Mouse (Mus musculus): Measurements from ENCODE around the gene Tmem145. TPM values are rescaled to one million over a fixed set of nuclear protein-coding genes. Genes with fewer than 3 reads are reported as not detected.

The Tmem145 gene
- polyA plus RNA-seq, 1 experiment from 2014 or later, result 0.14 TPM

Other genes with a start within 250 kb of the Tmem145 start
- gene Grik5, start 233.8 kb upstream of the Tmem145 start, polyA plus RNA-seq (2015; fragmentation: Nextera tagmentation; extraction: Ambion mirVana), result 3.5 and 3.6 TPM in 2 replicates
- 28.9 and 30.5 TPM in 2 replicates for gene Zfp574, start 233.5 kb upstream of the Tmem145 start, polyA plus RNA-seq (2015; fragmentation: Nextera tagmentation; extraction: Ambion mirVana)
- gene Pou2f2, start 126.4 kb upstream of the Tmem145 start, polyA plus RNA-seq (2015; fragmentation: Nextera tagmentation; extraction: Ambion mirVana), result 0.58 TPM in 2 replicates
- gene Dedd2, start 85.5 kb upstream of the Tmem145 start, polyA plus RNA-seq (2015; fragmentation: Nextera tagmentation; extraction: Ambion mirVana), result 9.0 and 9.5 TPM in 2 replicates
- gene Zfp526, start 84.7 kb upstream of the Tmem145 start, polyA plus RNA-seq (2015; fragmentation: Nextera tagmentation; extraction: Ambion mirVana), result 2.3 and 2.5 TPM in 2 replicates
- 7.1 and 8.2 TPM in 2 replicates for gene Gsk3a, start 68.3 kb upstream of the Tmem145 start, polyA plus RNA-seq (2015; fragmentation: Nextera tagmentation; extraction: Ambion mirVana)
- 10.5 and 13.6 TPM in 2 replicates for gene Erf, start 55.3 kb upstream of the Tmem145 start, polyA plus RNA-seq (2015; fragmentation: Nextera tagmentation; extraction: Ambion mirVana)
- gene Cic, start 38.4 kb upstream of the Tmem145 start, polyA plus RNA-seq (2015; fragmentation: Nextera tagmentation; extraction: Ambion mirVana), result 23.5 and 28.9 TPM in 2 replicates
- gene Pafah1b3, start 8.1 kb upstream of the Tmem145 start, polyA plus RNA-seq (2015; fragmentation: Nextera tagmentation; extraction: Ambion mirVana), result 170 and 173 TPM in 2 replicates
- 0.13 TPM in 1 of 2 replicates, not detected in the other for gene Prr19, start 4.7 kb upstream of the Tmem145 start, polyA plus RNA-seq (2015; fragmentation: Nextera tagmentation; extraction: Ambion mirVana)
- 11.8 and 12.1 TPM in 2 replicates for gene Megf8, start 11.1 kb downstream of the Tmem145 start, polyA plus RNA-seq (2015; fragmentation: Nextera tagmentation; extraction: Ambion mirVana)
- 0.33 and 2.9 TPM in 2 replicates for gene Cnfn, start 63.6 kb downstream of the Tmem145 start, polyA plus RNA-seq (2015; fragmentation: Nextera tagmentation; extraction: Ambion mirVana)
- gene Lipe, start 92.6 kb downstream of the Tmem145 start, polyA plus RNA-seq (2015; fragmentation: Nextera tagmentation; extraction: Ambion mirVana), result 9.4 and 11.4 TPM in 2 replicates
- 0.49 TPM in 1 of 2 replicates, not detected in the other for gene Cxcl17, start 106.8 kb downstream of the Tmem145 start, polyA plus RNA-seq (2015; fragmentation: Nextera tagmentation; extraction: Ambion mirVana)
- gene Ceacam1, start 171.5 kb downstream of the Tmem145 start, polyA plus RNA-seq (2015; fragmentation: Nextera tagmentation; extraction: Ambion mirVana), result 7.3 TPM in 2 replicates
- gene Ceacam2, start 233.8 kb downstream of the Tmem145 start, polyA plus RNA-seq (2015; fragmentation: Nextera tagmentation; extraction: Ambion mirVana), result 0.09 TPM in 1 of 2 replicates, not detected in the other

Data from lung, embryonic 16.5 days (tissue).